Mouse (Mus musculus): Measurements from ENCODE around the gene Capn8. TPM values are rescaled to one million over a fixed set of nuclear protein-coding genes. Genes with fewer than 3 reads are reported as not detected.

Gene Capn8
- polyA plus RNA-seq, 1 experiment from 2014 or later = 0.06 TPM

DNA sequence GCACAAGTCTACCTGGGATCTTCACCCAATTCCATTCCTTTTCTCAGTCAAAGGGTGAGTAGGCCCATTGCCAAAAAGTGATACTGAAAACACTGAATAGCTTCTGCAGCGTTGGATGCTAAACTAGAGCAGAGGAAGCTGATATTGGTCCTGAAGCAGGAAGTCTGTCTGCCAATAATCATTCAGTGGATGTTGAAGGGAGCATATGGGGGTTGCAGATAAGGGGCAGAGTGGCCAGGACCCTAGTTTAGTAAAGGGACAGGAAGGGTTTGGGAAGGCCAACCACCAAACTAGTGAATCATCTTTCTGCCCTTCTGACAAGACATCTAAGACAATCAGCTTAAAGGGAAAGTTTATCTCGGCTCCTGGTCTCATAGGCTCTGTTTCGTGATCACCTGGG is 41.1 kb upstream of the Capn8 start:
- in situ Hi-C loops (cut with MboI; ENCODE audit: low pct_unique_long_range_greater_than_20kb) = loop anchor here (5.0 to 10.0 kb wide), 2 partner anchors 156 to 399 kb away; partner anchors contain the start of gene Srp9
- TF ChIP-seq CTCF (IDR thresholded peaks at IDR 0.05) = no peak
- ChIA-PET POLR2A (no interaction called here), CTCF (interaction anchor here (0.8 kb wide), 1 partner anchor 96 kb away, joined by 3 read pairs; no protein-coding TSS in a partner anchor)
- no peaks in the 10 kb centered on the region for H3K27me3 ChIP-seq
- DNase-seq (ENCODE audit: low read depth, low spot score) = no peak
- no peak for ATAC-seq

DNA sequence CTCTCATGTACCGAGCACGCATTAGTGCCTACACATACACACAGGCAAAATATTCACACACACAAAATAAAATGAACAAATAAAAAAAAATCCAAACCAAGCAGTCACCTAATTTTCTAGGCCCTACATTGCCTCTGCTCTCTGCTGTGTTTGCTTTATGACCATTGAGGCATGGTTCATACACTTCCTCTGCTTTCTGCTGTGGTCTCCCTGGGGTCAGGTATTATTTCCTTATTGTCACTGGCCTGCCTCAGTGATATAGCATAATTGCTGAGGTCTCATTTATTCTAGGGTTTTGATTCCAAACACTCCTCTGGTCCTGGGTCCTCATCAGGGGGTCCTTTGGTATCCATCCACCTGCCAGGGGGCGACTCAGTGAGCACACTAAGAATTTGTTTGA is 39.2 kb upstream of the Capn8 start:
- in situ Hi-C loops (cut with MboI; ENCODE audit: low pct_unique_long_range_greater_than_20kb) = loop anchor here (10.0 to 25.0 kb wide), 2 partner anchors 401 to 638 kb away; partner anchors contain the start of gene Srp9
- POLR2A ChIA-PET = no interaction called here
- TF ChIP-seq CTCF (IDR thresholded peaks at IDR 0.05) = no peak
- DNase-seq (ENCODE audit: low read depth, low spot score) (no peak), ATAC-seq (no peak)
- CTCF ChIA-PET = no interaction called here
- no peaks in the 10 kb centered on the region for H3K27me3 ChIP-seq

DNA sequence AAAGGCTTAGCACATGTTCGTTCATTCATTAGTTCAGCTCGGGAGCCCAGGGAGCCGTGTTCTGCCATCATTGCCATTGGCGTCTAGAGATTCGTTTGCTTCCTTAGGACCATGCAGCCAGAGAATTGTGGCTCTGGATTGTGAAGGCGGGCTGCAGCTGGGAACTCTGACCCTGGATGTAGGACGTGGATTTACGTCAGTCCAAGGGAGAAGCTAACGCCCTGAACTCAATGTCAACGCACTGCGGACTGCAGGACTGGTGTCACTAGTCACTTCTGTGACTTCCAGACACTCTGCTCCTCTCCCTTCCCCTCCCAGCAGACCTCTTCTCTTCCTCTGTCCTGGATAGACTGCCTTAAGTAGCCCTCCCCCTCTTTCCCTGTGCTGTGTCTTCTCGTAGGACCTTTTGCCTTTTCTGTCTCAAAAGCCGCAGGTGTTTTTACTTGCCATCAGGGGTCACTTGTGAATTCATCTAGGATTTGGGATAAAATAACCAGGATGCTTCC is 37.5 kb upstream of the Capn8 start:
- in situ Hi-C loops (cut with MboI; ENCODE audit: low pct_unique_long_range_greater_than_20kb) = loop anchor here (10.0 to 25.0 kb wide), 2 partner anchors 403 to 640 kb away; partner anchors contain the start of gene Srp9
- ATAC-seq = no peak
- TF ChIP-seq CTCF (IDR thresholded peaks at IDR 0.05) = no peak
- DNase-seq (ENCODE audit: low read depth, low spot score) = no peak
- H3K27me3 ChIP-seq = no peaks in the 10 kb centered on the region
- CTCF ChIA-PET = interaction anchor here (1.0 to 1.4 kb wide), 3 partner anchors 21 to 34 kb away, joined by 3 to 5 read pairs (median 3); no protein-coding TSS in a partner anchor
- POLR2A ChIA-PET = interaction anchor here (0.7 to 1.7 kb wide), 2 partner anchors 10 to 12 kb away, joined by 3 to 7 read pairs; no protein-coding TSS in a partner anchor

DNA sequence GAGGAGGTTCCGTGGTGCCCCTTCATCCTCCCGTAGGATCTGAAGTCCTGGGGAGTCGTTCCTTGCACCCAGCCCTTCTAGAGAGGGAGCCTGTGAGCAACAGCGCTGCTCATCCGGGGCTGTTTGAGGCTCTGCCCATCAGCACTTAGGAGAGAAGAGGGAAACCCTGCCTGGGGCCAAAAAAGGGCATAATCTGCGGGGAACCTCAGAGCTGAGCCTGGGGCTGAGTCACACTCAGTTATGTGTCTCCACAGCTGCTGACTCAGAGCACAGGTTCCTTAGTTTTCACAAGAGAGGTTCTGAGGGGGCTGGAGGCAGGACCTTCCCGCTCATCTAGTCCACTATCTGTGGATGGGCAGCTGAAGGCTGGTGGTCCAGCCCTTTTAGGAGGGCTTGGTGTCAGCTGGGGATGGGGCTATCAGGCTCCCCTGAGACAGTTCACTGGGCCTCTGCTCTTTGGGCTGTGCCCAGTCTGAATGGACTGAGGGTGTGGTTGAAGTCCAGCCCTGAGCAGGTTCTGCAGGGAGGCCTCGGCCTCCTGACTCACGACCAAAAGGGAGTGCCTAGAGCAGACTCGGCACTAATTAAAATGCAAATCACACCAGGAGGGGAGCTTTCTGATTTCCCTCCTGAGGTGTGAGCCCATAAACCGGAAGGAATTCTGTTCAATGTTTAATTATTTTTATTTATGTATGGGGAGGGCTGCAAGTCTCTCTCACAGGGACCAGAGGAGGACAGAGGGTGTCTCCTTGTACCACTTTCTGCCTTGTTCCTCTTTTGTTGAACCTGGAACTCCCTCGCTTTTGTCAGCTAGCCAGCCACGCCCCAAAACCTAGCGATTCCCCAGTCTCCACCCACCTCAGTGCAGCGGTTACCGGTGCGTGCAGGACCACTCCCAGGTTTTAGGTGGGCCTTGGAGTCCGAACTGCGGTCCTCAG is 36.6 kb upstream of the Capn8 start:
- no peak for TF ChIP-seq CTCF (IDR thresholded peaks at IDR 0.05)
- in situ Hi-C loops (cut with MboI; ENCODE audit: low pct_unique_long_range_greater_than_20kb) = loop anchor here (10.0 to 25.0 kb wide), 2 partner anchors 403 to 641 kb away; partner anchors contain the start of gene Srp9
- H3K27me3 ChIP-seq = no peaks in the 10 kb centered on the region
- ChIA-PET CTCF (interaction anchor here (1.0 to 1.5 kb wide), 5 partner anchors 8 to 35 kb away, joined by 3 to 5 read pairs (median 4); no protein-coding TSS in a partner anchor), POLR2A (interaction anchor here (0.7 to 1.7 kb wide), 5 partner anchors 9 to 67 kb away, joined by 3 to 7 read pairs (median 3); no protein-coding TSS in a partner anchor)
- peak; percentile 89 for DNase-seq (ENCODE audit: low read depth, low spot score)
- peak; percentile 95 for ATAC-seq

DNA sequence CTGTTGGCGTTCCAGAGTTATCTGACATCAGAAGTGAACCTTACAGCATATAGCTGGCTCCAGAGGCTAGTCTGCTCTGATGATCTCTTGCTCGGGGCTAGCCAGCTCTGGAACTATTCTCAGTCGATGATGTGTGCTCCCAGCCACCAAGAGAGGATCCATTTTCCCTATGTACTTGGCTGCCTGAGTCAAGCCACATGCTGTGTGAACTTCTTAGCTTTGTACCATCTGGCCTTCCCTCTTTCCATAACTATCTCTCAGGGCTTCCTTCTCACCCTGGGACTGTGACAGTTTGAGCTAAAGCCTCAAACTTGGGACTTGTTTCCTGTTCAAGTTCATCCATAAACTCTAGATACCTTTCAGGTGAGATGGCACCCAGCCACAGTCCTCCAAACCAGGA is 31.2 kb upstream of the Capn8 start:
- no peak for TF ChIP-seq CTCF (IDR thresholded peaks at IDR 0.05)
- ATAC-seq = no peak
- in situ Hi-C loops (cut with MboI; ENCODE audit: low pct_unique_long_range_greater_than_20kb) = loop anchor here (25.0 kb wide), 1 partner anchor 646 kb away; no protein-coding TSS in a partner anchor
- DNase-seq (ENCODE audit: low read depth, low spot score) = no peak
- POLR2A ChIA-PET = no interaction called here
- CTCF ChIA-PET = interaction anchor here (1.4 kb wide), 1 partner anchor 44 kb away, joined by 5 read pairs; no protein-coding TSS in a partner anchor
- no peaks in the 10 kb centered on the region for H3K27me3 ChIP-seq

DNA sequence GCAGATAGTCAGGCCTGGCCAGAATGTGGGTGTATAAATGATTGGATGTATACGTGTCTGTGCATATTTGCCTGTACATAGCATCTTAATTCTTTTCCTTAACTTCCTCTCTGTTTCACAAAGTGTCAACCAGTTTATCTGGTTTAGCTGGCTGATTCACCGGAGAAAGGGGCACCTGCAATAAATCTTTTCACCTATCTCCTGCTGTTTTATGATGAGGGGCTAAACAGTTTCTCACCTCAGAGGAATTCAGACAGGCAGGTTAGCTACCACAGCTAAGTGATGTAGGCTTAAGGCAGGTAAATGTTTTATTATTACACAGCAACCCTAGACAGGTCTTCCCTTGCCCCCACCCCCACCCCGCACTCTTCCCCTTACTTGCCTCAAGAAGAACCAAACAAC is 29.7 kb upstream of the Capn8 start:
- ATAC-seq = no peak
- TF ChIP-seq CTCF (IDR thresholded peaks at IDR 0.05) = no peak
- in situ Hi-C loops (cut with MboI; ENCODE audit: low pct_unique_long_range_greater_than_20kb) = loop anchor here (5.0 to 25.0 kb wide), 2 partner anchors 43 to 648 kb away; no protein-coding TSS in a partner anchor
- POLR2A ChIA-PET = no interaction called here
- DNase-seq (ENCODE audit: low read depth, low spot score) = no peak
- no peaks in the 10 kb centered on the region for H3K27me3 ChIP-seq
- CTCF ChIA-PET = interaction anchor here (1.2 to 1.7 kb wide), 2 partner anchors 55 to 166 kb away, joined by 3 read pairs; no protein-coding TSS in a partner anchor

DNA sequence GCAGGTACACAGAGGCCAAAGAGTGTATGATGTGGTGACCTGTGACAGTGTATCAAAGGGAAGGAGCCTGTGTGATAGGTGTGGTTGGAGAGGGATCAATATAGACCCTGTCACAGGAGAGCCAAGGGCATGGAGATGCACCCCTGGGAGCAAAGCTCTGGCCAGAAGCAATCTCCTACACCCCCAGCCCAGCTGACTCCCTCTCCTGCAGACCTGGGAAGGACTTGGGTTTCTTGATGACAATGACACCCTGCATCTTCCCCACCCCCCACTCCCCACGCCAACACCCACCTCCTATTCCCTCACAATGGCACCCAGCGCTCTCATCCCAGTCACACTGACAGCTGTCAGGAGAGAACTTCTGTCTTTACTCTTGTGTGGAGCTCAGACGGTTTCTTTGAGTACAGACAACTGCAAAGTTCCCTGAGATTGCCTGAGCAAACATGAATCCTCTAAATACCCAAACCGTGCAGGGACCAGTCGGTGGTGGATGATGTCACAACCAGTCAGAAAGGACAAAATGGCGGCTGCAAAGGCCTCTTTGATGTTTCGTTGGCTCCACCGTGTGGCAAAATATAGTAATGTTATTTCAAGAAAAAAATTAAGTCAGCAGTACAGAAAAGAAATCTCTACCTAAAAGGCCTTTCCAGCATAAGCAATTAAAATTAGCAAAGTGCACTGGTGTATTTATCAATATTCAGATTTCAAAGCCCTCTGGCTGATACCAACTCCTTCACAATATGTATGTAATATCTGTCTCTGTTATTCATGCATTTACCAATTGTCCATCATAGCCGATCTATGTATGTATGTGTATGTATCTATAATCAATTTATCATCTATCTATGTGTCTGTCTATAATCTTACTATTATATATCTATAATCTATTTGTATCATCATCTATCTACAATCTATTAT is 25.5 kb upstream of the Capn8 start:
- ATAC-seq = no peak
- no peaks in the 10 kb centered on the region for H3K27me3 ChIP-seq
- in situ Hi-C loops (cut with MboI; ENCODE audit: low pct_unique_long_range_greater_than_20kb) = loop anchor here (5.0 to 25.0 kb wide), 2 partner anchors 47 to 652 kb away; no protein-coding TSS in a partner anchor
- ChIA-PET CTCF (interaction anchor here (0.8 to 2.4 kb wide), 5 partner anchors 11 to 415 kb away, joined by 3 to 9 read pairs (median 4); partner anchors contain the start of gene Srp9), POLR2A (interaction anchor here (0.6 kb wide), 2 partner anchors 12 to 650 kb away, joined by 3 read pairs; no protein-coding TSS in a partner anchor)
- DNase-seq (ENCODE audit: low read depth, low spot score) = no peak
- peak; percentile 75 for TF ChIP-seq CTCF (IDR thresholded peaks at IDR 0.05)

DNA sequence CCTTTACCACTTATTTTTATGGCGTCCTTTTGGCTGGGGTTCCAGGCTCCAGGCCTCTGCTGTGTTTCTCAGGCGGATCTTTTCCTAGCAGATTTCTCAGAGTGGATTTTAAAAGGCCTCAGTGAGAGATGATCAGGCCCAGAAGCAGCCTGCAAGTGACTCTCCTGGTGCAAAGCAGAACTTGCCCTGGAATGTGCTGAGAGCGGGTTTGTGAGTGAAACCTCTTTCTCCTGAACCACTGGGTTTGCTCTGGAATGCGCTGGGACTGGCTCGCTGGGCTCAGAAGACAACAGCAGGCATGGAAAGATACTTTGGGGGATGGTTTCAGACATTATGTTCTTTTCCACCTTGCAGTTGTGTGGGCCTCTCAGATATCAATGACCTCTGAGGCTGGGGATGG is 22.7 kb upstream of the Capn8 start:
- no peak for TF ChIP-seq CTCF (IDR thresholded peaks at IDR 0.05)
- POLR2A ChIA-PET = no interaction called here
- CTCF ChIA-PET = no interaction called here
- ATAC-seq (no peak), DNase-seq (ENCODE audit: low read depth, low spot score) (no peak)
- in situ Hi-C loops (cut with MboI; ENCODE audit: low pct_unique_long_range_greater_than_20kb) = loop anchor here (5.0 to 25.0 kb wide), 2 partner anchors 400 to 655 kb away; no protein-coding TSS in a partner anchor
- H3K27me3 ChIP-seq = no peaks in the 10 kb centered on the region

DNA sequence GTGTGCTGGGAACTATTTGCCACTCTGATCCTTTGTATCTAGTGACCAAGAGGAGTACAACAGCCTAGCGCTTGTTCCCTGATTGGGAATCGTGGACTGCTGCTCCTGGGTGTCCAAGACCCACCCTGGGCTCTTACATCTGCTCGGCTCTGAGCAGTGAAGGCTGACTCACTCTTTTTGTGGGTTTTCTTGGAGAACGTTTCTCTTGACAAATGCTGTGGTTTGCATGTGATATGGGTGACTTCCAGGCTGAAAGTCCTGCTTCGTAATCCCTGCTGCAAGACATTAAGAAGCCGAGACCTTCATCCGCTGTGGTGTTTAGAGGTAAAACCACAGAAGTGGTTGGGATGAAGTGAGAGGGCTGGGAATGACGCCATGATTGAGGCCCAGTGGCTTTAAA is 21.7 kb upstream of the Capn8 start:
- TF ChIP-seq CTCF (IDR thresholded peaks at IDR 0.05) = no peak
- peak; percentile 86 for DNase-seq (ENCODE audit: low read depth, low spot score)
- CTCF ChIA-PET = no interaction called here

More for the DNA sequence above, 21.7 kb upstream of the Capn8 start:
- ATAC-seq = peak; percentile 79
- POLR2A ChIA-PET = no interaction called here
- in situ Hi-C loops (cut with MboI; ENCODE audit: low pct_unique_long_range_greater_than_20kb) = loop anchor here (5.0 to 25.0 kb wide), 2 partner anchors 401 to 656 kb away; no protein-coding TSS in a partner anchor
- no peaks in the 10 kb centered on the region for H3K27me3 ChIP-seq

Measured in Patski (cell line).